Mouse (Mus musculus) midbrain, embryonic 13.5 days (tissue): Measurements from ENCODE around the gene AI597479. TPM values are rescaled to one million over a fixed set of nuclear protein-coding genes. Genes with fewer than 3 reads are reported as not detected.

Experiments used
- ATAC-seq: fragments of 200-750 bp; cut with Nextera tagmentation; 2 replicates; pipeline ENCODE4 v1.8.0; 2017; ENCODE audit warnings: mild to moderate bottlenecking, moderate TSS enrichment, moderate library complexity
- H3K27ac ChIP-seq: fragments of 300-500 bp; sonication (generic); 2 replicates; pipeline ENCODE4 v1.5.1; 2015; ENCODE audit warnings: inconsistent platforms, mild to moderate bottlenecking, moderate library complexity
- H3K27me3 ChIP-seq: fragments of 300-500 bp; sonication (generic); 2 replicates; pipeline ENCODE4 v1.6.1; 2015; ENCODE audit warnings: mild to moderate bottlenecking, inconsistent platforms
- H3K36me3 ChIP-seq: fragments of 300-500 bp; sonication (generic); 2 replicates; pipeline ENCODE4 v1.6.1; 2015; ENCODE audit warnings: mild to moderate bottlenecking, inconsistent platforms
- H3K4me1 ChIP-seq: fragments of 300-500 bp; sonication (generic); replicated peaks from 2 replicates; pipeline ENCODE4 v1.6.1; 2015; ENCODE audit warnings: inconsistent platforms
- H3K4me2 ChIP-seq: fragments of 300-500 bp; sonication (generic); replicated peaks from 2 replicates; pipeline ENCODE4 v1.6.1; 2015; ENCODE audit warnings: moderate library complexity, mild to moderate bottlenecking, inconsistent platforms
- H3K4me3 ChIP-seq: fragments of 300-500 bp; sonication (generic); replicated peaks from 2 replicates; pipeline ENCODE4 v1.5.1; 2015; ENCODE audit warnings: mild to moderate bottlenecking, inconsistent platforms
- H3K9ac ChIP-seq: fragments of 300-500 bp; sonication (generic); replicated peaks from 2 replicates; pipeline ENCODE4 v1.6.1; 2015; ENCODE audit warnings: mild to moderate bottlenecking, inconsistent platforms
- H3K9me3 ChIP-seq: fragments of 300-500 bp; sonication (generic); 2 replicates; pipeline ENCODE4 v1.6.1; 2016; ENCODE audit warnings: mild to moderate bottlenecking, inconsistent platforms
- WGBS: fragments of 180-500 bp; shearing (Covaris S2); methylation state at CpG from one replicate; pipeline ENCODE4 v1.1.7; 2015; 5-methylcytosine and 5-hydroxymethylcytosine counted together
- polyA plus RNA-seq: library from polyadenylated mRNA; unstranded; fragments of >200 nt; fragmentation: Nextera tagmentation; extraction: Ambion mirVana; gene quantifications from 2 replicates; pipeline ENCODE4 v1.2.1, GENCODE M21; 2015

AI597479 gene
- polyA plus RNA-seq, 1 experiment from 2014 or later: 50.0 TPM

GRCm38 (mm10) chr1:43164582-43164981, 66.1 kb downstream of the AI597479 start:
- peaks cover 10% of the 10 kb centered on the region for H3K4me1 ChIP-seq
- 0 out of 2 replicates have a peak, but pooled peaks have one; percentile 5 for ATAC-seq
- WGBS: 95% methylated on average over 5 of the region's 5 CpGs
- no peaks in the 10 kb centered on the region for H3K9me3 ChIP-seq
- no peaks in the 10 kb centered on the region for H3K36me3 ChIP-seq
- H3K27ac ChIP-seq: 0 out of 2 replicates have a peak overlapping the region, but pooled peaks have one; percentile 73
- peaks cover 8% of the 10 kb centered on the region; the same call in 1 of the 2 replicates for H3K27me3 ChIP-seq
- H3K4me3 ChIP-seq: no peak overlapping the region
- H3K9ac ChIP-seq: no peak overlapping the region
- H3K4me2 ChIP-seq: no peak overlapping the region

Other genes with a start within 250 kb of the AI597479 start
- gene Mrps9, start 247.5 kb upstream of the AI597479 start, polyA plus RNA-seq: 40.7 and 42.2 TPM in 2 replicates
- gene Gpr45, start 145.8 kb upstream of the AI597479 start, polyA plus RNA-seq: 17.3 and 19.7 TPM in 2 replicates
- gene Tgfbrap1, start 73 bp upstream of the AI597479 start, polyA plus RNA-seq: 16.7 TPM in 2 replicates
- gene Fhl2, start 98.3 kb downstream of the AI597479 start, polyA plus RNA-seq: 10.2 and 11.2 TPM in 2 replicates